Mouse (Mus musculus): ENCODE measurements around the gene Mbd5. TPM values are rescaled to one million over a fixed set of nuclear protein-coding genes. Genes with fewer than 3 reads are reported as not detected.

Gene Mbd5
- polyA plus RNA-seq (2016; fragmentation: Nextera tagmentation; extraction: Ambion mirVana) = 23.1 and 29.1 TPM in 2 replicates

GRCm38 (mm10) chr2:48948841-48949584, at the start of gene Mbd5:
Mbd5 (plus strand) TSS chr2:48949508.
- Histone ChIP-seq H3K9ac (peak within 1 kb of the TSS; percentile 94), H3K4me2 (peak within 1 kb of the TSS; percentile 78), H3K4me1 (replicated peaks) (peaks cover 3% of the 10 kb centered on the region), H3K27ac (ENCODE audit: poor library complexity, severe bottlenecking) (peak within 1 kb of the TSS; percentile 99), H3K9me3 (replicated peaks) (no peaks in the 10 kb centered on the region), H3K4me3 (peak within 1 kb of the TSS; percentile 83), H3K36me3 (no peaks in the 10 kb centered on the region), H3K27me3 (replicated peaks) (no peaks in the 10 kb centered on the region)
- under 1% methylated on average over 48 of the region's 49 CpGs for WGBS
- peak; percentile 99 for ATAC-seq (ENCODE audit: insufficient number of reproducible peaks, low FRiP score)

- Histone ChIP-seq H3K9me3 (replicated peaks) (no peaks in the 10 kb centered on the region), H3K4me2 (no peak overlapping the region), H3K27me3 (replicated peaks) (no peaks in the 10 kb centered on the region), H3K4me1 (replicated peaks) (no peaks in the 10 kb centered on the region), H3K4me3 (no peak overlapping the region), H3K36me3 (peaks cover 26% of the 10 kb centered on the region), H3K27ac (ENCODE audit: poor library complexity, severe bottlenecking) (no peak overlapping the region), H3K9ac (no peak overlapping the region)
- no peak for ATAC-seq (ENCODE audit: insufficient number of reproducible peaks, low FRiP score)
- 57% methylated on average over 2 of the region's 2 CpGs for WGBS
These were observed 40.4 kb upstream of the Mbd5 start for GRCm38 (mm10) chr2:48908866-48909265.

GRCm38 (mm10) chr2:48914185-48914584, 35.1 kb upstream of the Mbd5 start:
- 64% methylated on average over 1 of the region's 1 CpGs for WGBS
- no peak for ATAC-seq (ENCODE audit: insufficient number of reproducible peaks, low FRiP score)
- no peaks in the 10 kb centered on the region for H3K27me3 ChIP-seq (replicated peaks)

GRCm38 (mm10) chr2:48915832-48916231, 33.5 kb upstream of the Mbd5 start:
- H3K27me3 ChIP-seq (replicated peaks) = no peaks in the 10 kb centered on the region

More at GRCm38 (mm10) chr2:48914185-48914584, 35.1 kb upstream of the Mbd5 start:
- peaks cover 27% of the 10 kb centered on the region for H3K36me3 ChIP-seq
- H3K9me3 ChIP-seq (replicated peaks) = no peaks in the 10 kb centered on the region
- no peaks in the 10 kb centered on the region for H3K4me1 ChIP-seq (replicated peaks)
- H3K9ac ChIP-seq = no peak overlapping the region
- H3K4me3 ChIP-seq = no peak overlapping the region
- no peak overlapping the region for H3K27ac ChIP-seq (ENCODE audit: poor library complexity, severe bottlenecking)
- no peak overlapping the region for H3K4me2 ChIP-seq

GRCm38 (mm10) chr2:48935058-48935457, 14.2 kb upstream of the Mbd5 start:
- no peak overlapping the region for H3K4me2 ChIP-seq
- no peaks in the 10 kb centered on the region for H3K4me1 ChIP-seq (replicated peaks)
- no peak for ATAC-seq (ENCODE audit: insufficient number of reproducible peaks, low FRiP score)
- no peaks in the 10 kb centered on the region for H3K9me3 ChIP-seq (replicated peaks)
- H3K36me3 ChIP-seq = peaks cover 16% of the 10 kb centered on the region
- H3K9ac ChIP-seq = no peak overlapping the region
- no peak overlapping the region for H3K27ac ChIP-seq (ENCODE audit: poor library complexity, severe bottlenecking)
- H3K27me3 ChIP-seq (replicated peaks) = no peaks in the 10 kb centered on the region
- WGBS = 78% methylated on average over 2 of the region's 2 CpGs
- H3K4me3 ChIP-seq = no peak overlapping the region

More at GRCm38 (mm10) chr2:48915832-48916231, 33.5 kb upstream of the Mbd5 start:
- no peak overlapping the region for H3K9ac ChIP-seq
- no peaks in the 10 kb centered on the region for H3K4me1 ChIP-seq (replicated peaks)
- H3K9me3 ChIP-seq (replicated peaks) = no peaks in the 10 kb centered on the region
- no peak overlapping the region for H3K27ac ChIP-seq (ENCODE audit: poor library complexity, severe bottlenecking)
- H3K4me2 ChIP-seq = no peak overlapping the region
- peaks cover 27% of the 10 kb centered on the region for H3K36me3 ChIP-seq
- ATAC-seq (ENCODE audit: insufficient number of reproducible peaks, low FRiP score) = no peak
- H3K4me3 ChIP-seq = no peak overlapping the region

GRCm38 (mm10) chr2:48947761-48948160, 1.5 kb upstream of the Mbd5 start:
- Histone ChIP-seq H3K9ac (no peak overlapping the region), H3K36me3 (no peaks in the 10 kb centered on the region), H3K4me2 (peak overlapping the region; percentile 54), H3K4me3 (peak overlapping the region; percentile 25; the same call in 1 of the 2 replicates), H3K4me1 (replicated peaks) (peaks cover 3% of the 10 kb centered on the region), H3K27me3 (replicated peaks) (no peaks in the 10 kb centered on the region), H3K9me3 (replicated peaks) (no peaks in the 10 kb centered on the region), H3K27ac (ENCODE audit: poor library complexity, severe bottlenecking) (no peak overlapping the region)
- WGBS = 71% methylated on average over 3 of the region's 3 CpGs
- no peak for ATAC-seq (ENCODE audit: insufficient number of reproducible peaks, low FRiP score)

- Histone ChIP-seq H3K27ac (ENCODE audit: poor library complexity, severe bottlenecking) (peak overlapping the region; percentile 99), H3K4me2 (peak overlapping the region; percentile 78), H3K9me3 (replicated peaks) (no peaks in the 10 kb centered on the region), H3K27me3 (replicated peaks) (no peaks in the 10 kb centered on the region), H3K4me3 (peak overlapping the region; percentile 83), H3K9ac (peak overlapping the region; percentile 88), H3K4me1 (replicated peaks) (peaks cover 3% of the 10 kb centered on the region), H3K36me3 (no peaks in the 10 kb centered on the region)
- peak; percentile 30 for ATAC-seq (ENCODE audit: insufficient number of reproducible peaks, low FRiP score)
- 1% methylated on average over 5 of the region's 9 CpGs for WGBS
These were observed 489 bp downstream of the Mbd5 start for GRCm38 (mm10) chr2:48949743-48950251.

- H3K27ac ChIP-seq (ENCODE audit: poor library complexity, severe bottlenecking) = peak within 1 kb of the TSS; percentile 99
- peak within 1 kb of the TSS; percentile 83 for H3K4me3 ChIP-seq
- H3K4me2 ChIP-seq = peak within 1 kb of the TSS; percentile 78
- WGBS = 0% methylated on average over 2 of the region's 2 CpGs
- H3K9ac ChIP-seq = peak within 1 kb of the TSS; percentile 88
- no peaks in the 10 kb centered on the region for H3K9me3 ChIP-seq (replicated peaks)
- ATAC-seq (ENCODE audit: insufficient number of reproducible peaks, low FRiP score) = no peak
- H3K27me3 ChIP-seq (replicated peaks) = no peaks in the 10 kb centered on the region
- peaks cover 3% of the 10 kb centered on the region for H3K4me1 ChIP-seq (replicated peaks)
- H3K36me3 ChIP-seq = no peaks in the 10 kb centered on the region
These were observed 776 bp downstream of the Mbd5 start, which contains the start of gene Orc4 for GRCm38 (mm10) chr2:48950252-48950315. Orc4 (minus strand) TSS chr2:48950277.

GRCm38 (mm10) chr2:48950316-48950880, 1.1 kb downstream of the Mbd5 start:
- Histone ChIP-seq H3K4me1 (replicated peaks) (peaks cover 3% of the 10 kb centered on the region), H3K36me3 (no peaks in the 10 kb centered on the region), H3K4me3 (peak overlapping the region; percentile 83), H3K27me3 (replicated peaks) (no peaks in the 10 kb centered on the region), H3K27ac (ENCODE audit: poor library complexity, severe bottlenecking) (peak overlapping the region; percentile 99), H3K4me2 (peak overlapping the region; percentile 78), H3K9me3 (replicated peaks) (no peaks in the 10 kb centered on the region), H3K9ac (peak overlapping the region; percentile 88)
- ATAC-seq (ENCODE audit: insufficient number of reproducible peaks, low FRiP score) = no peak
- 8% methylated on average over 5 of the region's 6 CpGs for WGBS

- Histone ChIP-seq H3K36me3 (no peaks in the 10 kb centered on the region), H3K4me3 (no peak overlapping the region), H3K27me3 (replicated peaks) (no peaks in the 10 kb centered on the region), H3K4me2 (no peak overlapping the region), H3K9me3 (replicated peaks) (no peaks in the 10 kb centered on the region), H3K4me1 (replicated peaks) (no peaks in the 10 kb centered on the region), H3K27ac (ENCODE audit: poor library complexity, severe bottlenecking) (no peak overlapping the region), H3K9ac (no peak overlapping the region)
- no peak for ATAC-seq (ENCODE audit: insufficient number of reproducible peaks, low FRiP score)
- WGBS = 67% methylated on average over 3 of the region's 3 CpGs
These were observed 7.3 kb downstream of the Mbd5 start for GRCm38 (mm10) chr2:48956591-48956990.

- Histone ChIP-seq H3K4me2 (no peak overlapping the region), H3K9ac (no peak overlapping the region), H3K4me1 (replicated peaks) (no peaks in the 10 kb centered on the region), H3K36me3 (0 out of 2 replicates have a peak, but pooled peaks cover 2% of the 10 kb centered on the region), H3K4me3 (no peak overlapping the region), H3K9me3 (replicated peaks) (no peaks in the 10 kb centered on the region), H3K27me3 (replicated peaks) (no peaks in the 10 kb centered on the region), H3K27ac (ENCODE audit: poor library complexity, severe bottlenecking) (no peak overlapping the region)
- 40% methylated on average over 3 of the region's 3 CpGs for WGBS
- no peak for ATAC-seq (ENCODE audit: insufficient number of reproducible peaks, low FRiP score)
These were observed 29.6 kb downstream of the Mbd5 start for GRCm38 (mm10) chr2:48978920-48979319.
